Comparison of ENCODE assay signal across 10 mouse cellular contexts in genomic region chr17:5429772-5430133, GRCm38 (mm10). TPM values are rescaled to one million over a fixed set of nuclear protein-coding genes. Genes with fewer than 3 reads are reported as not detected.
DNase-seq lines count a peak whose midpoint lies in the region; ATAC-seq and TF ChIP-seq lines count a peak whose summit lies in the region.
"Had no signal": no experiment of that assay in that cellular context is flagged by ENCODE, and none has a peak within 500 bp of the region (broad histone marks: within the 10 kb centered on the region; RNA-seq: fewer than 3 reads in every experiment).

No protein-coding gene starts in this region.

- peaks cover 56% of the 10 kb centered on the region for H3K36me3 ChIP-seq in heart, embryonic 14.5 days (ENCODE audit: control insufficient read depth, insufficient read depth, low read length)
- H3K36me3 ChIP-seq in heart, embryonic 11.5 days (ENCODE audit: control insufficient read depth, insufficient read depth, low read length) = peaks cover 11% of the 10 kb centered on the region
- peaks cover 44% of the 10 kb centered on the region for H3K36me3 ChIP-seq in hindbrain, embryonic 10.5 days
- peaks cover 19% of the 10 kb centered on the region for H3K36me3 ChIP-seq in liver, postnatal 0 days (replicated peaks; ENCODE audit: insufficient read depth, low read length)

- H3K4me2 ChIP-seq in heart, embryonic 14.5 days (ENCODE audit: low read length) = no peak overlapping the region
- no peak overlapping the region for H3K4me2 ChIP-seq in heart, embryonic 11.5 days
- no peak overlapping the region for H3K4me2 ChIP-seq in liver, postnatal 0 days (ENCODE audit: low read depth, low read length)

- H3K27me3 ChIP-seq in heart, embryonic 14.5 days (ENCODE audit: control insufficient read depth, insufficient read depth, low read length) = no peaks in the 10 kb centered on the region
- H3K27me3 ChIP-seq in heart, embryonic 11.5 days (ENCODE audit: control insufficient read depth, insufficient read depth, low read length) = no peaks in the 10 kb centered on the region
- no peaks in the 10 kb centered on the region for H3K27me3 ChIP-seq in hindbrain, embryonic 10.5 days (ENCODE audit: insufficient read depth, poor library complexity, severe bottlenecking)
- no peaks in the 10 kb centered on the region for H3K27me3 ChIP-seq in liver, postnatal 0 days (ENCODE audit: insufficient read depth, low read length)
- H3K27me3 ChIP-seq: megakaryocyte, embryonic 14.5 days had no signal

- 0 out of 2 replicates have a peak, but pooled peaks have one; percentile 9 for ATAC-seq in heart, embryonic 14.5 days (ENCODE audit: insufficient number of reproducible peaks, insufficient read depth, low FRiP score, low read depth)
- ATAC-seq in heart, embryonic 11.5 days (replicated peaks; ENCODE audit: insufficient number of reproducible peaks, low FRiP score, low TSS enrichment) = no peak
- peak; percentile 15; the same call in 1 of the 2 replicates for ATAC-seq in common myeloid progenitor, adult 5-6 weeks (replicated peaks; ENCODE audit: low read depth, poor library complexity, severe bottlenecking)
- peak; percentile 50 for ATAC-seq in liver, postnatal 0 days

- no peak overlapping the region for H3K4me3 ChIP-seq in heart, embryonic 14.5 days (ENCODE audit: control insufficient read depth in 1 of 2, insufficient read depth in 1 of 2, low read depth in 1 of 2, low read length in 2 of 2)
- H3K4me3 ChIP-seq in heart, embryonic 11.5 days (ENCODE audit: low read depth, low read length) = no peak overlapping the region
- no peak overlapping the region for H3K4me3 ChIP-seq in hindbrain, embryonic 10.5 days
- no peak overlapping the region for H3K4me3 ChIP-seq in liver, postnatal 0 days (ENCODE audit: low read depth, low read length)
- H3K4me3 ChIP-seq: megakaryocyte, embryonic 14.5 days had no signal

- no peak overlapping the region for H3K9ac ChIP-seq in heart, embryonic 14.5 days (ENCODE audit: low read length)
- no peak overlapping the region for H3K9ac ChIP-seq in heart, embryonic 11.5 days (ENCODE audit: low read depth, low read length)
- no peak overlapping the region for H3K9ac ChIP-seq in liver, postnatal 0 days (replicated peaks)

- H3K27ac ChIP-seq in heart, embryonic 14.5 days (replicated peaks in 1 of 2; ENCODE audit: control insufficient read depth in 1 of 2, insufficient read depth in 1 of 2, low read depth in 2 of 2, low read length in 2 of 2) = no peak overlapping the region
- no peak overlapping the region for H3K27ac ChIP-seq in heart, embryonic 11.5 days (ENCODE audit: low read depth, low read length)
- peak overlapping the region; percentile 62; the same call in 1 of the 2 replicates for H3K27ac ChIP-seq in hindbrain, embryonic 10.5 days
- H3K27ac ChIP-seq in liver, postnatal 0 days (ENCODE audit: low read depth) = no peak overlapping the region

- peaks cover 4 to 9% of the 10 kb centered on the region in 2 experiments; a peak in 3 of 4 replicates for H3K4me1 ChIP-seq in heart, embryonic 14.5 days (ENCODE audit: control insufficient read depth in 2 of 2, insufficient read depth in 2 of 2, low read length in 2 of 2)
- H3K4me1 ChIP-seq in heart, embryonic 11.5 days (ENCODE audit: control insufficient read depth, insufficient read depth, low read length) = peaks cover 8% of the 10 kb centered on the region
- no peaks in the 10 kb centered on the region for H3K4me1 ChIP-seq in hindbrain, embryonic 10.5 days (replicated peaks)
- H3K4me1 ChIP-seq in liver, postnatal 0 days (ENCODE audit: insufficient read depth) = no peaks in the 10 kb centered on the region

- DNase-seq in hindbrain, embryonic 10.5 days (ENCODE audit: low spot score) = no peak
- DNase-seq in liver, postnatal 0 days = no peak
- DNase-seq in adrenal gland, adult (ENCODE audit: inconsistent age in 2 of 2, low spot score in 1 of 2) = no peak
- no peak for DNase-seq in right cerebral cortex, adult 18-20 months
- no peak for DNase-seq in right cerebral cortex, postnatal 36 days (ENCODE audit: low spot score in 2 of 2)

- no peak for TF ChIP-seq CTCF in liver, postnatal 0 days (IDR thresholded peaks at IDR 0.05; ENCODE audit: low read depth)

- H3K9me3 ChIP-seq in heart, embryonic 14.5 days (ENCODE audit: control insufficient read depth, low read length) = no peaks in the 10 kb centered on the region
- no peaks in the 10 kb centered on the region for H3K9me3 ChIP-seq in heart, embryonic 11.5 days (replicated peaks; ENCODE audit: control insufficient read depth, low read length)
- H3K9me3 ChIP-seq in hindbrain, embryonic 10.5 days = no peaks in the 10 kb centered on the region
- no peaks in the 10 kb centered on the region for H3K9me3 ChIP-seq in liver, postnatal 0 days (ENCODE audit: low read length)
- H3K9me3 ChIP-seq: megakaryocyte, embryonic 14.5 days had no signal

- WGBS in heart, embryonic 14.5 days = 77% methylated on average over 9 of the region's 9 CpGs
- 80% methylated on average over 9 of the region's 9 CpGs for WGBS in heart, embryonic 11.5 days (ENCODE audit: insufficient replicate concordance)
- WGBS in hindbrain, embryonic 10.5 days = 82% methylated on average over 9 of the region's 9 CpGs
- 75% methylated on average over 9 of the region's 9 CpGs for WGBS in liver, postnatal 0 days (ENCODE audit: insufficient replicate concordance)

- no peak for TF ChIP-seq EP300 in liver, postnatal 0 days (IDR thresholded peaks at IDR 0.05; ENCODE audit: low read depth)

RNA-seq across cellular contexts. Expression of gene Tmem242, which starts 10.3 kb away (rescaled TPM):
- polyA plus RNA-seq in heart, embryonic 14.5 days (2014; fragmentation: Nextera tagmentation; extraction: Ambion mirVana) = 108 and 141 TPM in 2 replicates
- 121 and 139 TPM in 2 replicates for polyA plus RNA-seq in heart, embryonic 11.5 days (2014; fragmentation: Nextera tagmentation; extraction: Ambion mirVana)
- 48.0 and 52.0 TPM in 2 replicates for total RNA-seq in common myeloid progenitor, adult 5-6 weeks (2017)
- 131 and 143 TPM in 2 replicates for polyA plus RNA-seq in hindbrain, embryonic 10.5 days (2016; fragmentation: Nextera tagmentation; extraction: Ambion mirVana)
- polyA plus RNA-seq in liver, postnatal 0 days (2015; fragmentation: Nextera tagmentation; extraction: Ambion mirVana) = 45.5 and 45.6 TPM in 2 replicates

RNA-seq across cellular contexts. Expression of gene Ldhal6b, which starts 11.2 kb away (rescaled TPM):
- not detected in 2 replicates for polyA plus RNA-seq in heart, embryonic 14.5 days (2014; fragmentation: Nextera tagmentation; extraction: Ambion mirVana)
- polyA plus RNA-seq in heart, embryonic 11.5 days (2014; fragmentation: Nextera tagmentation; extraction: Ambion mirVana) = not detected in 2 replicates
- 0.14 TPM in 1 of 2 replicates, not detected in the other for total RNA-seq in common myeloid progenitor, adult 5-6 weeks (2017)
- 0.14 TPM in 1 of 2 replicates, not detected in the other for polyA plus RNA-seq in hindbrain, embryonic 10.5 days (2016; fragmentation: Nextera tagmentation; extraction: Ambion mirVana)
- polyA plus RNA-seq in liver, postnatal 0 days (2015; fragmentation: Nextera tagmentation; extraction: Ambion mirVana) = not detected in 2 replicates
- polyA plus RNA-seq: C2C12 had no signal
